Mouse (Mus musculus) hindbrain, embryonic 13.5 days (tissue): ENCODE measurements at regions not wholly inside any gene's neighbourhood (a gene's known extent, or its start where the extent isn't known, plus 50 kb on each side); places are given as distances from the start of the nearest gene placed in this dataset.

Experiments used
- ATAC-seq: fragments of 200-750 bp; cut with Nextera tagmentation; 2 replicates; pipeline ENCODE4 v1.8.0; 2017; ENCODE audit warnings: moderate TSS enrichment; ENCODE audit not compliant: low FRiP score
- H3K27ac ChIP-seq: fragments of 300-500 bp; sonication (generic); 2 replicates; pipeline ENCODE4 v1.5.1; 2015; ENCODE audit warnings: inconsistent platforms, mild to moderate bottlenecking, moderate library complexity
- H3K27me3 ChIP-seq: fragments of 300-500 bp; sonication (generic); 2 replicates; pipeline ENCODE4 v1.6.1; 2015; ENCODE audit warnings: mild to moderate bottlenecking, inconsistent platforms
- H3K36me3 ChIP-seq: fragments of 300-500 bp; sonication (generic); 2 replicates; pipeline ENCODE4 v1.6.1; 2015; ENCODE audit warnings: mild to moderate bottlenecking, inconsistent platforms
- H3K4me1 ChIP-seq: fragments of 300-500 bp; sonication (generic); replicated peaks from 2 replicates; pipeline ENCODE4 v1.6.1; 2015; ENCODE audit warnings: inconsistent platforms
- H3K4me2 ChIP-seq: fragments of 300-500 bp; sonication (generic); 2 replicates; pipeline ENCODE4 v1.6.1; 2015; ENCODE audit warnings: inconsistent platforms, mild to moderate bottlenecking, moderate library complexity
- H3K4me3 ChIP-seq: fragments of 300-500 bp; sonication (generic); 2 replicates; pipeline ENCODE4 v1.5.1; 2015; ENCODE audit warnings: mild to moderate bottlenecking, inconsistent platforms
- H3K9ac ChIP-seq: fragments of 300-500 bp; sonication (generic); 2 replicates; pipeline ENCODE4 v1.6.1; 2015; ENCODE audit warnings: mild to moderate bottlenecking, inconsistent platforms
- H3K9me3 ChIP-seq: fragments of 300-500 bp; sonication (generic); 2 replicates; pipeline ENCODE4 v1.6.1; 2016; ENCODE audit warnings: inconsistent platforms
- WGBS: fragments of 180-500 bp; shearing (Covaris S2); methylation state at CpG from one replicate; pipeline ENCODE4 v1.1.7; 2015; 5-methylcytosine and 5-hydroxymethylcytosine counted together

GRCm38 (mm10) chr8:126793657-126794056, 152.0 kb downstream of the Tomm20 start:
- WGBS, result 83% methylated on average over 3 of the region's 3 CpGs
- H3K4me2 ChIP-seq, result no peak overlapping the region
- no peaks in the 10 kb centered on the region for H3K27me3 ChIP-seq
- H3K4me1 ChIP-seq, result no peaks in the 10 kb centered on the region; the same call in 1 of the 2 replicates
- H3K27ac ChIP-seq, result no peak overlapping the region
- no peak for ATAC-seq
- H3K4me3 ChIP-seq, result no peak overlapping the region
- H3K9me3 ChIP-seq, result no peaks in the 10 kb centered on the region
- H3K36me3 ChIP-seq, result no peaks in the 10 kb centered on the region
- no peak overlapping the region for H3K9ac ChIP-seq

GRCm38 (mm10) chr8:126791069-126791468, 154.6 kb downstream of the Tomm20 start:
- Histone ChIP-seq H3K4me2 (no peak overlapping the region), H3K27me3 (no peaks in the 10 kb centered on the region), H3K4me1 (no peaks in the 10 kb centered on the region; the same call in 1 of the 2 replicates), H3K36me3 (no peaks in the 10 kb centered on the region), H3K9me3 (0 out of 2 replicates have a peak, but pooled peaks cover 2% of the 10 kb centered on the region), H3K4me3 (no peak overlapping the region), H3K9ac (no peak overlapping the region), H3K27ac (no peak overlapping the region)
- ATAC-seq, result no peak
- whole genome bisulfite sequencing, result 81% methylated on average over 4 of the region's 4 CpGs

GRCm38 (mm10) chr8:126790214-126790613, 155.4 kb downstream of the Tomm20 start:
- no peak overlapping the region for H3K4me2 ChIP-seq
- no peak for ATAC-seq
- 94% methylated on average over 9 of the region's 9 CpGs for WGBS
- no peak overlapping the region for H3K4me3 ChIP-seq
- H3K9me3 ChIP-seq, result 0 out of 2 replicates have a peak, but pooled peaks cover 5% of the 10 kb centered on the region
- no peak overlapping the region for H3K27ac ChIP-seq
- no peaks in the 10 kb centered on the region for H3K27me3 ChIP-seq
- no peaks in the 10 kb centered on the region; the same call in 1 of the 2 replicates for H3K4me1 ChIP-seq
- no peaks in the 10 kb centered on the region for H3K36me3 ChIP-seq
- H3K9ac ChIP-seq, result no peak overlapping the region

GRCm38 (mm10) chr8:126789076-126789475, 156.6 kb downstream of the Tomm20 start:
- ATAC-seq, result no peak
- H3K27ac ChIP-seq, result 0 out of 2 replicates have a peak overlapping the region, but pooled peaks have one; percentile 35
- no peaks in the 10 kb centered on the region for H3K36me3 ChIP-seq

GRCm38 (mm10) chr8:126788669-126789068, 157.0 kb downstream of the Tomm20 start:
- Histone ChIP-seq H3K36me3 (no peaks in the 10 kb centered on the region), H3K9me3 (0 out of 2 replicates have a peak, but pooled peaks cover 5% of the 10 kb centered on the region), H3K4me2 (no peak overlapping the region), H3K4me1 (peaks cover 7% of the 10 kb centered on the region), H3K4me3 (no peak overlapping the region), H3K27me3 (no peaks in the 10 kb centered on the region), H3K27ac (no peak overlapping the region), H3K9ac (no peak overlapping the region)
- 56% methylated on average over 4 of the region's 4 CpGs for WGBS
- no peak for ATAC-seq

More at GRCm38 (mm10) chr8:126789076-126789475, 156.6 kb downstream of the Tomm20 start:
- H3K4me1 ChIP-seq, result peaks cover 5% of the 10 kb centered on the region
- 72% methylated on average over 4 of the region's 4 CpGs for WGBS
- no peak overlapping the region for H3K4me3 ChIP-seq
- no peaks in the 10 kb centered on the region for H3K27me3 ChIP-seq
- H3K9ac ChIP-seq, result no peak overlapping the region
- no peak overlapping the region for H3K4me2 ChIP-seq
- H3K9me3 ChIP-seq, result 0 out of 2 replicates have a peak, but pooled peaks cover 5% of the 10 kb centered on the region

GRCm38 (mm10) chr8:126787398-126787797, 158.2 kb downstream of the Tomm20 start:
- 86% methylated on average over 8 of the region's 8 CpGs for WGBS
- Histone ChIP-seq H3K4me3 (no peak overlapping the region), H3K9me3 (0 out of 2 replicates have a peak, but pooled peaks cover 5% of the 10 kb centered on the region), H3K36me3 (no peaks in the 10 kb centered on the region), H3K4me1 (peaks cover 7% of the 10 kb centered on the region), H3K27me3 (no peaks in the 10 kb centered on the region), H3K4me2 (no peak overlapping the region), H3K9ac (no peak overlapping the region), H3K27ac (no peak overlapping the region)
- no peak for ATAC-seq

GRCm38 (mm10) chr8:126785211-126785610, 160.4 kb downstream of the Tomm20 start:
- H3K27ac ChIP-seq, result no peak overlapping the region
- peaks cover 7% of the 10 kb centered on the region for H3K4me1 ChIP-seq
- no peaks in the 10 kb centered on the region for H3K27me3 ChIP-seq
- no peak overlapping the region for H3K9ac ChIP-seq
- no peak overlapping the region for H3K4me3 ChIP-seq
- ATAC-seq, result no peak
- 73% methylated on average over 3 of the region's 3 CpGs for WGBS
- 0 out of 2 replicates have a peak, but pooled peaks cover 5% of the 10 kb centered on the region for H3K9me3 ChIP-seq
- no peak overlapping the region for H3K4me2 ChIP-seq
- no peaks in the 10 kb centered on the region for H3K36me3 ChIP-seq

- ATAC-seq, result no peak
- peaks cover 7% of the 10 kb centered on the region for H3K4me1 ChIP-seq
- H3K4me3 ChIP-seq, result no peak overlapping the region
- no peaks in the 10 kb centered on the region for H3K36me3 ChIP-seq
- H3K9me3 ChIP-seq, result 0 out of 2 replicates have a peak, but pooled peaks cover 5% of the 10 kb centered on the region
- WGBS, result 87% methylated on average over 4 of the region's 4 CpGs
- H3K4me2 ChIP-seq, result no peak overlapping the region
- no peaks in the 10 kb centered on the region for H3K27me3 ChIP-seq
- no peak overlapping the region for H3K27ac ChIP-seq
- H3K9ac ChIP-seq, result no peak overlapping the region
Measured at GRCm38 (mm10) chr8:126784604-126785003, 161.0 kb downstream of the Tomm20 start.

- peaks cover 7% of the 10 kb centered on the region for H3K4me1 ChIP-seq
- no peak overlapping the region for H3K9ac ChIP-seq
- H3K4me2 ChIP-seq, result no peak overlapping the region
- no peak overlapping the region for H3K27ac ChIP-seq
- H3K9me3 ChIP-seq, result 0 out of 2 replicates have a peak, but pooled peaks cover 5% of the 10 kb centered on the region
- no peak for ATAC-seq
- H3K4me3 ChIP-seq, result no peak overlapping the region
- WGBS, result 82% methylated on average over 12 of the region's 12 CpGs
- no peaks in the 10 kb centered on the region for H3K36me3 ChIP-seq
- H3K27me3 ChIP-seq, result no peaks in the 10 kb centered on the region
Measured at GRCm38 (mm10) chr8:126783703-126784440, 161.8 kb downstream of the Tomm20 start.

GRCm38 (mm10) chr8:126778673-126779072, 167.0 kb downstream of the Tomm20 start:
- Histone ChIP-seq H3K4me3 (no peak overlapping the region), H3K9me3 (no peaks in the 10 kb centered on the region), H3K36me3 (no peaks in the 10 kb centered on the region), H3K27ac (no peak overlapping the region), H3K9ac (no peak overlapping the region), H3K27me3 (no peaks in the 10 kb centered on the region), H3K4me1 (no peaks in the 10 kb centered on the region), H3K4me2 (no peak overlapping the region)
- no peak for ATAC-seq
- 93% methylated on average over 7 of the region's 7 CpGs for WGBS

GRCm38 (mm10) chr8:126778131-126778530, 167.5 kb downstream of the Tomm20 start:
- no peaks in the 10 kb centered on the region for H3K4me1 ChIP-seq
- no peak overlapping the region for H3K9ac ChIP-seq
- no peak overlapping the region for H3K27ac ChIP-seq
- ATAC-seq, result no peak
- H3K36me3 ChIP-seq, result no peaks in the 10 kb centered on the region
- no peaks in the 10 kb centered on the region for H3K9me3 ChIP-seq
- H3K4me2 ChIP-seq, result no peak overlapping the region
- no peak overlapping the region for H3K4me3 ChIP-seq
- WGBS, result 93% methylated on average over 7 of the region's 7 CpGs
- H3K27me3 ChIP-seq, result no peaks in the 10 kb centered on the region

- no peak for ATAC-seq
- no peaks in the 10 kb centered on the region for H3K36me3 ChIP-seq
- H3K27me3 ChIP-seq, result no peaks in the 10 kb centered on the region
- no peaks in the 10 kb centered on the region for H3K4me1 ChIP-seq
- H3K27ac ChIP-seq, result no peak overlapping the region
- no peak overlapping the region for H3K4me3 ChIP-seq
- H3K9me3 ChIP-seq, result no peaks in the 10 kb centered on the region
- no peak overlapping the region for H3K9ac ChIP-seq
- H3K4me2 ChIP-seq, result no peak overlapping the region
- WGBS, result 88% methylated on average over 11 of the region's 11 CpGs
Measured at GRCm38 (mm10) chr8:126776605-126777469, 168.8 kb downstream of the Tomm20 start.
